Mouse (Mus musculus): ENCODE results near the gene BC028528. TPM values are rescaled to one million over a fixed set of nuclear protein-coding genes. Genes with fewer than 3 reads are reported as not detected.
"Not testable (repeated sequence)": the region's sequence is repeated elsewhere in the genome, so short reads cannot be mapped to it uniquely, and the experiment has no call there.

The BC028528 gene
- polyA plus RNA-seq, 1 experiment from 2014 or later: 76.9 TPM

DNA sequence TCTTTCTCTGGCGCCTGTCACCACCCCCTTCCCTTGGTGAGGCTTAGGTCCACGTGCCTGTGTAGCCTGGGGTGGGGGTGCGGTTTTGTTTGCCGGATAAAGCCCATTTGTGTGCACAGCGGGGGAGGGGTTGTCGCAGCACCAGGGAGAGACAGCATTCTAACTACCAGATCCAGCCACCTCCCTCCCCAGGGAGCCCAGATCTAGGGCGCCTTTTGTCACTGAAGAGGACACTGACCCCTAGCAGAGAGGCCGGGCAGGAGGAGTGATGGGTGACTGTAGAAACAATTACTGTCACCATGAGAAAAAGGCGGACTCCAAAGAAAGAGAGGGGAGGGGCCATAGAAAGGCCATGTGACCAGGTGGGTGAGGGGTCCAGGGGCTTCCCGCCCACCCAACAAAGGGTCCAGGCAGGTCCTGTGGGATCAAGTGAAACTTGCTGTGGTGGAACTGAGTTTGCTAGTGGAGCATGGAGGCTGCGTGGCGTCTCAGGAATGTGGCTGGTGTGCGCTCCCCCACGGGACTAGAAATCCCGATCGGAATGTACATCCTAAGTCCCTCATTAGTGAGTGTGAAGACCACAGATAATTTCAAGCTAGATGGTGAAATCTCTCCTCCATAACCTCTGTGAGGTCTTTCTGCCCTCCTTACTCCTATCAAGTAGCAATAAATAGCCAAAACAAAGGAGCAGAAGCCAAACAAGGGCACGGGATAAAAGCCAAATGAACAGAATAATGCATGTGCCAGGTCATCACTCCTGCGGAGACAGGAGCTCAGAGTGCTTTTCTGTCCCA, 13.5 kb upstream of the BC028528 start:
- under 1% methylated on average over 18 of the region's 18 CpGs for WGBS
- ATAC-seq (ENCODE audit: borderline replicate concordance, extremely low read depth, low FRiP score, low TSS enrichment): no peak

GRCm38 (mm10) chr3:95904568-95904967, 12.8 kb upstream of the BC028528 start, which contains the start of gene Car14:
Gene Car14, minus strand, starts transcription at chr3:95904691.
- no peaks in the 10 kb centered on the region for H3K36me3 ChIP-seq
- H3K4me1 ChIP-seq: peaks cover 42% of the 10 kb centered on the region
- peak within 1 kb of the TSS; percentile 38 for H3K9ac ChIP-seq
- ATAC-seq (ENCODE audit: borderline replicate concordance, extremely low read depth, low FRiP score, low TSS enrichment): no peak
- H3K4me3 ChIP-seq: peak within 1 kb of the TSS; percentile 32
- peak within 1 kb of the TSS; percentile 53 for H3K27ac ChIP-seq
- H3K9me3 ChIP-seq: no peaks in the 10 kb centered on the region
- H3K4me2 ChIP-seq: peak within 1 kb of the TSS; percentile 66
- H3K27me3 ChIP-seq: peaks cover 20% of the 10 kb centered on the region
- WGBS: under 1% methylated on average over 15 of the region's 15 CpGs

More for the DNA sequence above, 13.5 kb upstream of the BC028528 start:
- Histone ChIP-seq H3K36me3 (no peaks in the 10 kb centered on the region), H3K4me1 (peaks cover 42% of the 10 kb centered on the region), H3K9ac (peak overlapping the region; percentile 8; the same call in 1 of the 2 replicates), H3K27me3 (peaks cover 20% of the 10 kb centered on the region), H3K4me3 (peak overlapping the region; percentile 32), H3K27ac (peak overlapping the region; percentile 53), H3K9me3 (no peaks in the 10 kb centered on the region), H3K4me2 (peak overlapping the region; percentile 66)

DNA sequence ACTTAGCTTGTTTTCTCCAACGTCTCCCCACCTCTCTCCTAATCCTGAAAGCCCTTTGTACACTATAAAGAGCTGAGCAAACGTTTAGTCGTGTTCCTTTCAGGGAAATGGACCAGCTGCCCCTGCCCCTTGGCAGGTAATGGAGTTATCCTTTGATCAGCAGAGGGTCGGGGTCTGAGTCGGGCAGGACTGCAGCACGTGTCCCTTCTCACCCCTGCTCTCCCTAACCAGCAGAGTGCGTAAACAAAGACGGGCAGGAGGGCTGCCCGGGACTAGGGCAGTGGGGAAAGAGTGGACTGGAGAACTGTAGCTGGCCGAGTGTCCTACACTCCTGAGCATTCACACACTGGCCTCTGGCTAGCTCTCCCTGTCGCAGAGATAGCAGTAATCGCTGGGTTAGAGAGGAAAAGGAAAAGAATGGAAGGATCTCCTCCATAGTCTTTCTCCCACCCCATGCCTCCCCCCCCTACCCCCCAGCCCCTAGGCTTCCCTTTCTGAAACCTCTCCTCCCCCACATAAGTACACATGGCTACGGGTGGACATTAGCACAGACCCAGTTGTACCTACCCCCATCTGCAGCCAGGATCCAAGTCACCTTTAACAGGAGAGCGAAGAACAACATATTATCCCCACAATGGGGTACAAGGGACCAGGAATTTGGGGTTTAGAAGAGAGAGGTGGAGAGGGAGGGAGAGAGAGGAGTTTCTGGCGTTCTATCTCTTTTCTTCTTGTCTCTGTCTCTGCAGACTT, 12.1 kb upstream of the BC028528 start:
- H3K4me1 ChIP-seq: peaks cover 42% of the 10 kb centered on the region
- H3K27ac ChIP-seq: peak overlapping the region; percentile 53
- H3K9ac ChIP-seq: peak overlapping the region; percentile 38; the same call in 1 of the 2 replicates
- H3K4me2 ChIP-seq: peak overlapping the region; percentile 66
- WGBS: 3% methylated on average over 15 of the region's 15 CpGs
- peaks cover 20% of the 10 kb centered on the region for H3K27me3 ChIP-seq
- H3K4me3 ChIP-seq: peak overlapping the region; percentile 32
- ATAC-seq (ENCODE audit: borderline replicate concordance, extremely low read depth, low FRiP score, low TSS enrichment): peak; percentile 51; the same call in 1 of the 2 replicates
- no peaks in the 10 kb centered on the region for H3K36me3 ChIP-seq
- H3K9me3 ChIP-seq: no peaks in the 10 kb centered on the region

DNA sequence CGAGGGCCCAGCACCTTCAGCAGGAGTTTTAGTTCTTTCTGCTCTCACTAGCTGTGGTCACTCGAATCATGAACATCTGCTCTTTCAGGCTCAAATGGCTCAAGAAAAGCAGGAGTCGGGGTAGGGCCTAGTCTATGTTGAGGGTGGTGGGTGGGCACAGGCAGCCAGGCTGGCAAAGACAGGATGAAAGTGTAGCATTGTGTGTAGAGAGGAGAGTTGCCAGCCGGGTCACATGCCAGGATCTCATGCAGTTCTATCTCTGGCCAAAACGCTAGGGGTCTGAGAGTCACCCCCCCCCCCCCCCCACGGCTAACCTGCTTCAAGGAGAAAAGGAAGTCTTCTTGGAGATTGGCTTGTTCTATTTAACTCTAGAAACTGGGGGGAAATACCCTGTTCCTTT, 10.8 kb upstream of the BC028528 start:
- ATAC-seq (ENCODE audit: borderline replicate concordance, extremely low read depth, low FRiP score, low TSS enrichment): no peak
- no peak overlapping the region for H3K27ac ChIP-seq
- H3K4me1 ChIP-seq: peaks cover 42% of the 10 kb centered on the region
- 20% methylated on average over 6 of the region's 6 CpGs for WGBS
- H3K27me3 ChIP-seq: peaks cover 20% of the 10 kb centered on the region
- no peaks in the 10 kb centered on the region for H3K9me3 ChIP-seq
- H3K4me2 ChIP-seq: no peak overlapping the region; the same call in 1 of the 2 replicates
- H3K9ac ChIP-seq: no peak overlapping the region
- H3K36me3 ChIP-seq: peaks cover 4% of the 10 kb centered on the region
- no peak overlapping the region for H3K4me3 ChIP-seq

DNA sequence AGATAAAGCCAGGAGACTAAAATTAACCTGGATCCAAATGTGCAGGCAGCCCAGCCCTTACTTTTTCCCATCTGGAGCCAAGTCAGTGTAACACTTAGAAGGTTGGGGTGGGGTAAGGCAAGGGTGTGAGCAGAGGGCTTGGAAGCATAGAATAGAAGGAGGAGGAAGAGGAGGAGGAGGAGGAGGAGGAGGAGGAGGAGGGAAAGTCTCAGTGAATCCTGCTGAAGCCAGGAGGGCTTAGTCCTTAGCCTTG, 10.5 kb upstream of the BC028528 start:
- H3K4me3 ChIP-seq: no peak overlapping the region
- no peaks in the 10 kb centered on the region for H3K9me3 ChIP-seq
- H3K4me2 ChIP-seq: no peak overlapping the region; the same call in 1 of the 2 replicates
- H3K27ac ChIP-seq: no peak overlapping the region
- no peak overlapping the region for H3K9ac ChIP-seq
- peaks cover 39% of the 10 kb centered on the region for H3K4me1 ChIP-seq
- H3K27me3 ChIP-seq: peaks cover 20% of the 10 kb centered on the region
- ATAC-seq (ENCODE audit: borderline replicate concordance, extremely low read depth, low FRiP score, low TSS enrichment): no peak
- H3K36me3 ChIP-seq: peaks cover 7% of the 10 kb centered on the region

- Histone ChIP-seq H3K4me2 (no peak overlapping the region), H3K4me3 (no peak overlapping the region), H3K4me1 (peaks cover 36% of the 10 kb centered on the region), H3K9me3 (no peaks in the 10 kb centered on the region), H3K27ac (no peak overlapping the region), H3K9ac (no peak overlapping the region), H3K36me3 (peaks cover 7% of the 10 kb centered on the region), H3K27me3 (peaks cover 20% of the 10 kb centered on the region)
- ATAC-seq (ENCODE audit: borderline replicate concordance, extremely low read depth, low FRiP score, low TSS enrichment): no peak
- WGBS: 40% methylated on average over 9 of the region's 9 CpGs
These were observed 10.0 kb upstream of the BC028528 start for GRCm38 (mm10) chr3:95901616-95902372.

DNA sequence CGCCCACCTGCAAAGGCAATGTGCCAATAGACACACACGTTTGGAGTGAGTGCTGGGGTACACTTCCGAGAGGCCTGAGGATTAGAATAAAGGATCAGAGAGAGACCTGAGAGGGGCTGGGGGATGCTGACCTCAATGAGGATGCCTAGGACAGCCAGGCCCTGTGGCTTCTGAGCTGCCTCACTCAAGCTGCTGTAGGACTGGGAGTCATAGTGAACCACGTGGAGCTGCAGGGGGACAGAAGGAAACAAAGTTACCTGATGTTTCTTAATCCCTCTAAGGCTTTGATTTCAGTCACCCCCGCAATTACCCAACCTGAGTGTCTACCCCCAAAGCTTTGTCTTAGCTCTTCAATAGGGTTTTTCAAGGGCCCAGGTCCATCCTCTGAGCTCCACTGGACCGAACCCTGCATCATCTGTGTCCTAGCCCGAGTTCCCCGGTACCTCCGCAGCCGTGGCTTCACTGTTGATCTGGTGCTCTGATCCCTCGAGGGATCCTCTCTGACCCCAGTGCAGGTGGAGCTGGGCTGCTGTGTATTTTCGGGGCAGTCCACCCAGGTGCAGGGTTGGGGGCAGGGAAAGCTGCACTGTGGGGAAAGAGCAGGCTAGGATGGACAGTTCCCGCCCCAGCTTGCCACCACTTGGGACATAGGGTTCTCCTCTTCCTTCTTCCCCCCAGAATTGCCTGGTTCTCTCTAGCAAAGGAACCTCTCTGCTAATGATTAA, 8.2 kb upstream of the BC028528 start:
- no peak overlapping the region for H3K9ac ChIP-seq
- peaks cover 23% of the 10 kb centered on the region for H3K4me1 ChIP-seq
- no peak for ATAC-seq (ENCODE audit: borderline replicate concordance, extremely low read depth, low FRiP score, low TSS enrichment)
- no peak overlapping the region for H3K27ac ChIP-seq
- H3K27me3 ChIP-seq: peaks cover 12% of the 10 kb centered on the region
- H3K4me2 ChIP-seq: no peak overlapping the region
- H3K9me3 ChIP-seq: no peaks in the 10 kb centered on the region
- H3K4me3 ChIP-seq: no peak overlapping the region
- peaks cover 7% of the 10 kb centered on the region for H3K36me3 ChIP-seq
- 70% methylated on average over 13 of the region's 13 CpGs for WGBS

- Histone ChIP-seq H3K4me2 (peak overlapping the region; percentile 55), H3K4me3 (peak overlapping the region; percentile 71; the same call in 1 of the 2 replicates), H3K4me1 (peaks cover 28% of the 10 kb centered on the region)
- not testable (repeated sequence) for ATAC-seq (ENCODE audit: borderline replicate concordance, extremely low read depth, low FRiP score, low TSS enrichment); H3K27ac ChIP-seq; H3K9me3 ChIP-seq; H3K36me3 ChIP-seq; H3K9ac ChIP-seq; H3K27me3 ChIP-seq
- 71% methylated on average over 7 of the region's 7 CpGs for WGBS
These were observed 3.7 kb upstream of the BC028528 start for GRCm38 (mm10) chr3:95895501-95895900.

DNA sequence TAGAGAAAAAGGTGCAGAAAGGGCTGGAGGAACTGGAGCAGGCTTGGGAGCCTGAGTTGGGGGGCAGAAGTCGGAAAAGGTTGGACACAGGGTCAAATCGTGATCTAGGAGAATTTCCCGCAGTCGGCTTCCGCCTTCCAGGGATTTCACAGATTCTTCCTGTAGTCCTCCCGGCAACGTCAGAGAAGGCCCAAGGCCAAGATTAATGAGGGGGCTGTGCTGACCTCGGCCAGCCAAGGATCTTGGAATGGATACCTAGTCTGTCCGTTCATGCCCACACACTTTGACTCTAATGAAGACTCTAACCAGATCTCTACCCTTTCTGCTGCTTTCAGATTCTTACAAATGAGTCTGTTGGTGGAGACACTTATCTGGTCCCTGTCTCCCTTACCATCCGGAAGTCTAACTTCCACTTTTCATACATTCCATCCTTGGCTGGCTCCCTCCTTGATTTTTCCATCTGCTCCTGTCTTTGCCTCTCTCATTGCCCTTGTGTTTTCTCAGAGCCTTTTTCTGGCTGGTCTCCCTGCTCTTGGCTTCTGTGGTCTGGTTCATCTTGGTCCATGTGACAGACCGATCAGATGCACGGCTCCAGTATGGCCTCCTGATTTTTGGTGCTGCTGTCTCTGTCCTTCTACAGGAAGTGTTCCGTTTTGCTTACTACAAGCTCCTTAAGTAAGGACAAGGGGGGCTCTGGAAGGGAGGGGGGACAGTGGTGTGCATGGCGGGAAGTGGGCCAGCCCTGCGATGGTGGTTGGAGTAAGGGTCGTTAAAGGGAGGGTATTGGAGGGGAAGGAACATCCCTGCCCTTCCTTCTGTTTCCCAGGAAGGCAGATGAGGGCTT, 2.7 kb upstream of the BC028528 start:
- peak overlapping the region; percentile 93 for H3K27ac ChIP-seq
- no peaks in the 10 kb centered on the region for H3K27me3 ChIP-seq
- H3K36me3 ChIP-seq: peaks cover 7% of the 10 kb centered on the region
- H3K4me2 ChIP-seq: peak overlapping the region; percentile 55
- peaks cover 28% of the 10 kb centered on the region for H3K4me1 ChIP-seq
- H3K9me3 ChIP-seq: no peaks in the 10 kb centered on the region
- H3K4me3 ChIP-seq: peak overlapping the region; percentile 71
- H3K9ac ChIP-seq: peak overlapping the region; percentile 70
- ATAC-seq (ENCODE audit: borderline replicate concordance, extremely low read depth, low FRiP score, low TSS enrichment): no peak
- 5% methylated on average over 16 of the region's 16 CpGs for WGBS

DNA sequence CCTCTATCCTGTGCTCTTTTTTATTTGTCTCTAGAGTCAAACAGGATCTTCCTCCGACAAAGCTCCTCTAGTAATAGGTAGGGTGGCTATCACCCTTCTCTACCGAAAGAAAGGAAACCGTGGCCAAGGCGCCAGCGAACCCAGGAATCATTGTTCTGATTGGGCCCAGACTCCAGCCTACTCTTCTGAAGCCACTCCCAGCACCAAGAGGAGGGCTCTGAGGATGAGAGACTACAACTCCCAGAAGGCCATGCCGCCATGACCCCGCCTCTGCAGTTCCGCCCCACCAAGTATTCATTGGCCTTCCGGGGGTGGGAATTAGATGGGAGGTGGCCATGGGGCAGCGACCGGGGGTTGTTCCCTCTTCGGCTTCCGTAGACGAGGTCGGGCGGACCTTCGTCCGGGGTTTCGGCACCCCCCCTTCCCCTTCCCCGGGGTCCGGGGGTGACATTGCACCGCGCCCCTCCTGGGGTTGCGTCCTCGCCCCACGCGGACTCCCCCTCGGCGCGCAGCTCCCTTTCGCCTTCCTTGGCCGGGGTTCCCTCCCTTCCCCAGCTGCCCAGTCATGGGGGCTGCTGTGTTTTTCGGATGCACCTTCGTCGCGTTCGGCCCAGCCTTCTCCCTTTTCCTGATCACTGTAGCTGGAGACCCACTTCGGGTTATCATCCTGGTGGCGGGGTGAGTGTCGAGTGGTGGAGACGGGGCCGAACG, 2.0 kb upstream of the BC028528 start, which contains the start of gene Aph1a:
Gene Aph1a (plus strand): TSS at position 364 of the 711 bp plus-strand sequence.
- Histone ChIP-seq H3K9ac (peak within 1 kb of the TSS; percentile 70), H3K4me3 (peak within 1 kb of the TSS; percentile 71), H3K4me2 (peak within 1 kb of the TSS; percentile 55), H3K4me1 (peaks cover 28% of the 10 kb centered on the region), H3K27ac (peak within 1 kb of the TSS; percentile 93)
- not testable (repeated sequence) for H3K36me3 ChIP-seq, H3K9me3 ChIP-seq, H3K27me3 ChIP-seq
- 1% methylated on average over 26 of the region's 43 CpGs for WGBS
- ATAC-seq (ENCODE audit: borderline replicate concordance, extremely low read depth, low FRiP score, low TSS enrichment): peak; percentile 98
